Mouse (Mus musculus) heart, postnatal 0 days (tissue): ENCODE results near the gene Tulp1.

Experiments
- CTCF ChIP-seq: IDR thresholded peaks from 2 replicates; pipeline ENCODE4 v1.5.1; 2016; ENCODE audit warnings: antibody characterized with exemption, control low read depth, low read depth
- EP300 ChIP-seq: IDR thresholded peaks from 2 replicates; pipeline ENCODE4 v1.6.1; 2016; ENCODE audit warnings: antibody characterized with exemption, low read depth

GRCm38 (mm10) chr17:28313880-28314225, 51.2 kb downstream of the Tulp1 start:
- TF ChIP-seq CTCF (no peak), EP300 (no peak)
